Mouse (Mus musculus) kidney, embryonic 15.5 days (tissue): ENCODE results near the gene Mlec. TPM values are rescaled to one million over a fixed set of nuclear protein-coding genes. Genes with fewer than 3 reads are reported as not detected.

Experiments used
- ATAC-seq: fragments of 200-750 bp; cut with Nextera tagmentation; replicated peaks from 2 replicates; pipeline ENCODE4 v1.8.0; 2017; ENCODE audit warnings: moderate TSS enrichment; ENCODE audit not compliant: low FRiP score
- H3K27ac ChIP-seq: fragments of 300-500 bp; sonication (generic); 2 replicates; pipeline ENCODE4 v1.5.1; 2015; ENCODE audit warnings: mild to moderate bottlenecking, inconsistent platforms
- H3K27me3 ChIP-seq: fragments of 300-500 bp; sonication (generic); 2 replicates; pipeline ENCODE4 v1.6.1; 2015; ENCODE audit warnings: inconsistent platforms
- H3K36me3 ChIP-seq: fragments of 300-500 bp; sonication (generic); 2 replicates; pipeline ENCODE4 v1.6.1; 2015; ENCODE audit warnings: inconsistent platforms
- H3K4me1 ChIP-seq: fragments of 300-500 bp; sonication (generic); 2 replicates; pipeline ENCODE4 v1.6.1; 2015; ENCODE audit warnings: inconsistent platforms
- H3K4me2 ChIP-seq: fragments of 300-500 bp; sonication (generic); 2 replicates; pipeline ENCODE4 v1.6.1; 2015; ENCODE audit warnings: moderate library complexity, mild to moderate bottlenecking, inconsistent platforms
- H3K4me3 ChIP-seq: fragments of 300-500 bp; sonication (generic); replicated peaks from 2 replicates; pipeline ENCODE4 v1.5.1; 2015; ENCODE audit warnings: mild to moderate bottlenecking, inconsistent platforms
- H3K9ac ChIP-seq: fragments of 300-500 bp; sonication (generic); 2 replicates; pipeline ENCODE4 v1.6.1; 2015; ENCODE audit warnings: mild to moderate bottlenecking, inconsistent platforms
- H3K9me3 ChIP-seq: fragments of 300-500 bp; sonication (generic); replicated peaks from 2 replicates; pipeline ENCODE4 v1.6.1; 2016; ENCODE audit warnings: inconsistent platforms
- WGBS: fragments of 180-500 bp; shearing (Covaris S2); methylation state at CpG from one replicate; pipeline ENCODE4 v1.1.7; 2015; ENCODE audit warnings: mixed read lengths; 5-methylcytosine and 5-hydroxymethylcytosine counted together
- polyA plus RNA-seq: library from polyadenylated mRNA; unstranded; fragments of >200 nt; fragmentation: Nextera tagmentation; extraction: Ambion mirVana; gene quantifications from 2 replicates; pipeline ENCODE4 v1.2.1, GENCODE M21; 2015

Mlec gene
- 84.7 and 97.3 TPM in 2 replicates for polyA plus RNA-seq

DNA sequence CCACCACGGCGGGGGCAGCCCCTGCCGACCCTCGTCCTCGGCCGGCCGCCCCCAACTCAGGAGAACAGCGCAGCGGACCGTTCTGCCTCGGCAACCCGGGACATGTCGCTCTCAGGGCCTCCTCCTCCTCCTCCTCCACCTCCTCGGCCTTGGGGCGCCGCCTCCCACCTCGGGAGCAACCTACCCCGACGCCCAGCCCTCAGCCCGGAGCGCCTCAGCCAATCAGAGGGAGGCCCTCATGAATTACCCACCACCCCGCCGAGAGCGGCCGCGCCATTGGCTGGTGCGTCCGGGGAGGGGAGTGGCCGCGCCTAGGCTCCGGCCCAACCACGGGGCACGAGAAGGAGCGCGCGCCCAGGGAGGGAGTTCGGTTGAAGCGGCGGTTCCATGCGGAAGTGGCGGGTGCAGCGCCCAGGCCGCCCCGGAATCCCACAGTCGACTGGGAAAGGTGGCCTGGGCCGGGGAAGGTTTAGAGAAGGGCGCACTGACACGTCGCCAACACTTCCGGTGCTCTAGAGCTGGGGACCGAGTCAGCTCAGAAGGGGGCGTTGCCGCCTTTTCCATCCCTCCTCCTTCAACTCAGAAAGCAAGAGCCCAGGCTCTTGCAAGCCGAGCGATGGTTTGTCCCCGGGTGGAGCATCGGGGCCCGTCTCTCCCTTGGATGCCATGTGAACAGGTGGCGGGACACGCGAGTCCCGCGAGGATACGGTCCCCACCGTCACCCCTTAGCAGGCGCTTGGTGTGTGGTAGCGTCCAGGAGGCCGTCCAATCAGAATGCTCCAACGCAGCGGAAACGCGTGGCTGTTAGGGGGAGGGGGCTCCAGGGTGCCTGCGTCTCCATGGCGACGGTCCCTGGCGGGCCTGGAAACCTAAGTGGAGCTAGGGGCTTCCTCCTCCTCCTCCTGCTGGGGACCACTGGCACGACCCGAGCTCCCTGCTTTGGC lies at the start of gene Mlec:
Gene Mlec, minus strand, starts transcription at position 140 of the 944 bp plus-strand sequence.
- Histone ChIP-seq H3K36me3 (peaks cover 7% of the 10 kb centered on the region; the same call in 1 of the 2 replicates), H3K27me3 (no peaks in the 10 kb centered on the region), H3K4me1 (peaks cover 69% of the 10 kb centered on the region), H3K9ac (peak within 1 kb of the TSS; percentile 94), H3K4me3 (peak within 1 kb of the TSS; percentile 91), H3K9me3 (no peaks in the 10 kb centered on the region), H3K4me2 (peak within 1 kb of the TSS; percentile 81), H3K27ac (peak within 1 kb of the TSS; percentile 99)
- WGBS, result under 1% methylated on average over 76 of the region's 78 CpGs
- peak; percentile 98 for ATAC-seq

DNA sequence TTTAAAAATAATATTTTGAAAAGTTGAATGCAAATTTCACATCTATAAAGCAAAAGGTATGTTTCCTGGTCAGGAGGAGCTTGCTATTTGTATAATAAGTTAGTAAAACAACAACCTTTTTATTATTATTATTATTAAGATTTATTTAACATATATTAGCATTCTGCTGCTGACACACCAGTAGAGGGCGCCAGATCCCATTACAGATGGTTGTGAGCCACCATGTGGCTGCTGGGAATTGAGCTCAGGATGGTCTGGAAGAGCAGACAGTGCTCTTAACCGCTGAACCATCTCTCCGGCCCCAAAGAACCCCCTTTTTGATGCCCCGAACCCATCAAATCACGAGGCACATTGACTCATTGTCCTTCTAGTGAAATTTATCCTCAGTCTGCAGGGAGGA lies 49.3 kb upstream of the Mlec start:
- Histone ChIP-seq H3K4me3 (no peak overlapping the region), H3K9ac (no peak overlapping the region), H3K4me1 (peaks cover 21% of the 10 kb centered on the region), H3K36me3 (no peaks in the 10 kb centered on the region), H3K9me3 (no peaks in the 10 kb centered on the region), H3K27ac (no peak overlapping the region), H3K4me2 (no peak overlapping the region), H3K27me3 (peaks cover 12% of the 10 kb centered on the region)
- 65% methylated on average over 5 of the region's 5 CpGs for WGBS
- no peak for ATAC-seq

DNA sequence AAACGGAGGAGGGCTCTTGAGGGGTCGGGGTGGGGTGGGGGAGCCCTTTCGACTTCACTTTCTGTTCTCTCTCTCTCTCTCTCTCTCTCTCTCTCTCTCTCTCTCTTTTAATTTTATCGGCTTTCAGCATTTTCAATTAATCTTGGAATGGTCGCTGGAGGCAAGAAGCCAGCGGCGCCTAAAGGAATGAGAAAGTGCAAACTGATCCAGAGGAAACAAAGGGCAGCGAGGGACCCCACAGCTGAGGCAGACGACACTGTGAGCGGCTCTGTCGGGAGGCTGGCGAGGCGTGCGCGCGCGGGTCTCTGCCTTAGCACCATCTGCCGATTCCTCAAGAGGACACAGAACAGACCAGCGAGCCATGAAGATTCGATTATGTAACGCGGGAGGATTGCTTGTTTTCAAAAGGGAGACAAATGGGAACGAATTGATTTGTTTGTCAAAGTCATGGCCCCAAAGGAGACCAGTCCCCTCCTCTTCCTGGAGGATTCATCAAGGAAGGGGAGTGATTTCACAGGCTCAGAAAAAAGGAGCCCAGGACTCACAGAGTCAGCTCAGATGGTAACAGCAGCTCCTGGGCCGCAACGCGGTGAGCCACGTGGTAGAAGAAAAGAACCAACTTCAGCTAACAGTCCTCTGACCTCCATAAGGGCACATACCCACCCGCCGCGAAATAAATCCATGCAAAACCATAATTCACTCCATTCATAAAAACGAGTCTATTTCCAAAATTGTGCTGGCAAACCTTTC lies 46.8 kb upstream of the Mlec start:
- Histone ChIP-seq H3K4me2 (peak overlapping the region; percentile 65), H3K4me3 (peak overlapping the region; percentile 38), H3K27ac (peak overlapping the region; percentile 15; the same call in 1 of the 2 replicates), H3K9ac (peak overlapping the region; percentile 12; the same call in 1 of the 2 replicates), H3K9me3 (no peaks in the 10 kb centered on the region), H3K4me1 (peaks cover 21% of the 10 kb centered on the region), H3K27me3 (peaks cover 12% of the 10 kb centered on the region), H3K36me3 (no peaks in the 10 kb centered on the region)
- no peak for ATAC-seq
- 4% methylated on average over 31 of the region's 31 CpGs for WGBS

DNA sequence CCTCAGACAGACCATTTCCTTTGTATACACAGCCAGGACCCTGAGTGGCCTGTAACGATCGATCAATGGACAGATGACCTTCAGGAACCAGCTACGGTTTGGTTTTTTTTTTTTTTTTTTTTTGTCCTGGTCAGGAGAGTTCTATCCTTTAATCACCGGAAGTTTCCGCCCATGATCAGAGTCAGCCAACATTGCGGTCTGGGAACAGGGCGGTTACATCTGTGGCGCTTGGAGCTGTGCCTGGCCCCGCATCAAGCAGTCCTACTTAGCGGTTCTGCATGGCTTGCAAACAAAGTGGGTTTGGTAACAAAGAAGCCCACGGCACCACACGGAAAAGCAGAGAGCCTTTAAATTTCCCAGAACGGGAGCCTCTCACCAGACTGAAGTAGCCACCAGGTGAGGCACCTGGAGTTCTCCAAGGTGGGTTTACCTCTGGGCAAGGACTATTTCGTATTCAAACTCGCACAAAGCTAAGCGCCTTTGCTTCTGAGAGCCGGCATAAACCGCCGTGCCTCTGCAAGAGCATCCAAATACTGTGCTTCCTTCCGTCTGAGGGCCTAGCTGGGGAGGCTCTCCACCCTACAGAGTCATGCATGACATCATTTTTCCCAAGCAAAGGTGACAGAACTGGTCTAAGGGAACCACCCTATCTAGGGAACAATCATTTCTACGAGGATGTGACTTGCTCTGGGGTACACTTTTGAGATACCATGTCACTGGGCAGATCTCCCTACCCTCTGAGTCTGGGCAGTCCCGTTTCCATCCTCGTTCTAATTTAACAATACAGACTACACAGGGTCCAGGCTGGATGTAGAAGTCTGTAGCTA lies 46.0 kb upstream of the Mlec start:
- Histone ChIP-seq H3K4me1 (peaks cover 21% of the 10 kb centered on the region), H3K27ac (peak overlapping the region; percentile 15; the same call in 1 of the 2 replicates), H3K9me3 (no peaks in the 10 kb centered on the region), H3K27me3 (peaks cover 12% of the 10 kb centered on the region), H3K36me3 (no peaks in the 10 kb centered on the region), H3K4me2 (peak overlapping the region; percentile 65), H3K9ac (peak overlapping the region; percentile 12; the same call in 1 of the 2 replicates), H3K4me3 (peak overlapping the region; percentile 38)
- 13% methylated on average over 23 of the region's 23 CpGs for WGBS
- peak; percentile 60; the same call in 1 of the 2 replicates for ATAC-seq

DNA sequence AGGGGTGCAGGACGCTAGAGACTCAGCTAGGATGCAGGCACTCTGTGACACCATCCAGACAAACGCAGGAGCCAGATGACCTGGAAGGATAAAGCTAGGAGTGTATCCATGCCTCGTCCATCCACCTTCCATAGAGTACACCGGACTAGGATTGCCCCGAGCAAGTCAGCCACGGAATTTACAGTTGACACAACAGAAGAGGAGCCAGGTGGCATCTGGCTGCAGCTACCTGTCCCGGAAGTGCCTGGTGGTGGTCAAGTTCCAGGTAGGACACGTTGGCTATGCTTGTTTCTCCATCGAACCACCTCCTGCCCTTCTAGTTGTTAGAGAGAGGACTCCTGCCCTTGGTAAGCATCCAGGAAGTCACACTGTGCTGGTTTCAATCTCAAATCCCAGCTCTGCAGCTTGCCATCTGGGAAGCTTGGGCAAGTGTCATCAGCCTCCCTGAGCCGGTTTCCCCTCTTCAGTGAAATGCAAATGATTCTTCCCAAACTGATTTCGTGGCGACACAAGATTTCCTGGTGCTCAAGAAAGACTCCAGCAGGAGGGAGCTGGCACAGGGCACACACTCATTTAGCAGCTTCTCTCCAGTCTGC lies 36.7 kb upstream of the Mlec start:
- Histone ChIP-seq H3K4me1 (peaks cover 31% of the 10 kb centered on the region), H3K27ac (no peak overlapping the region), H3K9ac (peak overlapping the region; percentile 48; the same call in 1 of the 2 replicates), H3K9me3 (no peaks in the 10 kb centered on the region), H3K36me3 (no peaks in the 10 kb centered on the region), H3K4me2 (peak overlapping the region; percentile 100), H3K4me3 (peak overlapping the region; percentile 62), H3K27me3 (peaks cover 67% of the 10 kb centered on the region)
- peak; percentile 10; the same call in 1 of the 2 replicates for ATAC-seq
- WGBS, result 6% methylated on average over 12 of the region's 12 CpGs

DNA sequence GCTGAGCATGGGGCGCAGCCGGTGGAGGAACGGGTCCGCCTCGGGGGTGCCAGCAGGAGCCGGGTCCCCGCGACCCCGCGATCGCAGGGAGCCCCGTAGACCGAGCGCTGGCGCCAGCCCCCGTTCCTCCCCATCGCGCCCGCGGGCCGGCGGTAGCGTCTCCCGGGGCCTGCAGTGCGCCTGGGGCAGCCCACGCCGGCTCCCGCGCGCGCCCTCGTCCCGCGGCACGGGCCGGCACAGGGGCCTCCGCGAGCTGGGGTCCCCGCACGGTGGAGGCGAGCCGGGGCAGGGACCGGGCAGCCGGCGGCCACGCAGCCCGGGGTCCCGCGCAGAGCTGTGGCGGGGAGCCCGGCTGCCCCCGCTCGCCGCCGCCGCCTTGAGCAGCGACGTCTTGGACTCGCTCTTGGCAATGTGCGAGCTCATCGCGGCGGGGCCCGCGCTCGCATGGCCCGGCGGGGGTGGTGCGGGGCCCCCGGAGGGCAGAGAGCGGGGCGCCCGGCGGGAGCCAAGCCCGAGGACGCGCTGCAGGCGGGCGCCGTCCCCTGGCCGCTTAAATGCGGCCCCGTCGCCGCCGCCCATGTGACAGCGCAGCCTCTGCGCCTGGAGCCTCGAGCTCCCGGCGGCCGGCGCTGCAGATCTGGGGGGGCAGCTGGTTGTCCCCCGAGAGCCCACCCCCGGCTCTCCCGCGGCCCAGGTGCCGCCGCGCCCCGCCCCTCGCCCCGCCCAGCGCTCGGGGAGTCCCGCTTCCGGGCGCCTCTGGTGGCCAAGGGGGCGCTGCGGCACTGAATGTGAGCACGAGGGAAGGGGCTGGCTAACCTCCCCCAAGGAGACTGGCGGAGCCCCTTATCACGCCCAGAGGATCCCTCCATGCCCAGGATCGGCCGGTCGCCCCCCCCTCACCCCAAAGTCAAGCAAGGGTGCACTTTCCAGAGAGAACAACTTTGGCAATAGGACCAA lies 36.0 kb upstream of the Mlec start, which contains the start of gene Cabp1:
Gene Cabp1, minus strand, starts transcription at position 713 of the 957 bp plus-strand sequence.
- Histone ChIP-seq H3K4me2 (peak within 1 kb of the TSS; percentile 100), H3K4me1 (peaks cover 31% of the 10 kb centered on the region), H3K9me3 (no peaks in the 10 kb centered on the region), H3K27me3 (peaks cover 70% of the 10 kb centered on the region), H3K36me3 (no peaks in the 10 kb centered on the region), H3K4me3 (peak within 1 kb of the TSS; percentile 62), H3K27ac (no peak within 1 kb of the TSS), H3K9ac (peak within 1 kb of the TSS; percentile 48)
- peak; percentile 53 for ATAC-seq
- under 1% methylated on average over 93 of the region's 116 CpGs for WGBS

DNA sequence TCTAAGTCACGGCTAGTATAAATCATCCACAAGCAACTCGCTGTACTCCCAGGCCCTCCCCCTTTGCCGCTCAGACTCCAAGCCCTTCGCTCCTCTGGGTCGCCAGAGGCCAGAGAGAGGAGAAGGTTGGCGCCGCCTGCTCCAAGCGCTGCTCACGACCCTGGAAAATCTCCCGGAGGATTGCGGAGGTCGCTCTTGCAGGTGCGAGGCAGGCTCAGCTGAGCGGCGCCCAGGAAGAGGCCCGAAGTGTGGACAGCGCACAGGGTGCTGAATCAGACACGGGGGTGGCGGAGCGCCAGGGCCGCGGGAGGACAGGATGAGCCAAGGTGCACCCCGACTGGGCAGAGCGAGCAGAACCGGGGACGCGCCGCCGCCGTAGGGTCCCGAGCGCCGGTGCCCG lies 35.2 kb upstream of the Mlec start:
- Histone ChIP-seq H3K9me3 (no peaks in the 10 kb centered on the region), H3K4me1 (peaks cover 31% of the 10 kb centered on the region), H3K4me2 (peak overlapping the region; percentile 100), H3K4me3 (peak overlapping the region; percentile 62), H3K27ac (no peak overlapping the region), H3K27me3 (peaks cover 70% of the 10 kb centered on the region), H3K9ac (peak overlapping the region; percentile 48; the same call in 1 of the 2 replicates), H3K36me3 (no peaks in the 10 kb centered on the region)
- under 1% methylated on average over 33 of the region's 34 CpGs for WGBS
- ATAC-seq, result peak; percentile 38

DNA sequence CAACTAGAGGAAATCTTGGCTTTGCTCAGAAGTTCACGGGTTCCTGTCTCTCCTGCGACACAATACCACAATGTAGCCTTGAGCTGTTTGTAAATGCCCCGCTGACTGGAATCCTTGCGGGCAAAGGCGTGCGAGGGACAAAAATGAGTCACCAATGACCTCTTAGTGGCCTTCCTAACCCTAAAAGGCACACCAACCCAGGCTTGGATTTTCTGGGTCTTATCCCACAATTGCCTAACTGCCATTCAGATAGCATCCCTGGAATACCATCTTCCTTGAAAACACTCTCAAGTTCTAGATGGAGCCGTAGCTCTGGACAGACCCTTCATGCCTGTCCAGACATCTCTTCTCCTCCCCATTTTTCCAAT lies 34.8 kb upstream of the Mlec start:
- WGBS, result 15% methylated on average over 7 of the region's 7 CpGs

DNA sequence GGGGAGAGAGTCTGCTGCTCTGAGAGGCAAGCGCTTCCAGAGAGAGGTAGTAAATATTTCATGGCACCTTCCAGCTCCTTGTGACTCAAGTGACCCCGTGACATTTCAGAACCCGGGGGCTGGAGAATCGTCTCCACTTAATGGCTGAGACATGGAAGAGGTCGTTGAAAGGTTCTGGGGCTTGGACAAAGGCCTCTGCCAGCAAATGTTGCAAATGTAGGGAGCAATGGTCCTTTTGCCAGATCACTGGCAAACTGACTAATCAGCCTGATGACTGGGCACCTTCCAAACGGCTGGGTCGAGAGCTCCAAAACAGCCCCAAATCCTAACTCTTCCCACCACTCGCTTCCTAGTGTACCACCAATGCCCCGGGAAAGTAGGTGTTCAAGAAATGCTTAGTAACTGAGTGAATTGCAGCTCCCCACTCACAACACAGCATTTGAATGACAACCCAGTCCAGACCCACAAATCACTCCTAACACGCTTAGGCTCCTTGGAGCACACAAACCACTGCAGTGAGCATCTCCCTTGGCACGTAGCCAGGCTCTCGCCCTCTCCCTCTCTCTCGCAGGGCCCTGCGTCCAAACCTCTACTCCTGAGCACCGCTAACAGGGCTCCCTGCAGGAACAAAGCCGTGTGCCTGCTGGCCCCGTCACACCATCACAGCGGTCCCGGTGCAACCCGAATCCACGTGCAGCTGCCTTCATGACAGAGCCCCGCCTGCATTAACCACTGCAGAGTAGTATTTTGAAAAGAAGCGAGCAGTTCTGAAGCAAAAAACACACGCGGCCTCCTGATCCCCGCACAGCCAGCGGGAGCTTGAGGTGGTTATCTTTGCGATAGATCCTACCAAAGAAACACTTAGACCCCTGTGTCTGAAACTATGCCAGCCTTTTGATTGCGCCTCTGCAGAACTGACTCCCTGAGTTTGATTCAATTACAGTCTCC lies 34.2 kb upstream of the Mlec start:
- no peaks in the 10 kb centered on the region for H3K9me3 ChIP-seq
- peaks cover 39% of the 10 kb centered on the region for H3K4me1 ChIP-seq
- ATAC-seq, result no peak
- H3K4me3 ChIP-seq, result peak overlapping the region; percentile 62; the same call in 1 of the 2 replicates
- H3K27ac ChIP-seq, result no peak overlapping the region
- H3K9ac ChIP-seq, result no peak overlapping the region
- WGBS, result 11% methylated on average over 29 of the region's 29 CpGs
- peak overlapping the region; percentile 100 for H3K4me2 ChIP-seq
- peaks cover 70% of the 10 kb centered on the region for H3K27me3 ChIP-seq
- no peaks in the 10 kb centered on the region for H3K36me3 ChIP-seq

More for the DNA sequence above, 34.8 kb upstream of the Mlec start:
- peak overlapping the region; percentile 62 for H3K4me3 ChIP-seq
- H3K27me3 ChIP-seq, result peaks cover 70% of the 10 kb centered on the region
- H3K4me1 ChIP-seq, result peaks cover 33% of the 10 kb centered on the region
- peak overlapping the region; percentile 100 for H3K4me2 ChIP-seq
- ATAC-seq, result no peak
- H3K9ac ChIP-seq, result no peak overlapping the region
- H3K36me3 ChIP-seq, result no peaks in the 10 kb centered on the region
- H3K9me3 ChIP-seq, result no peaks in the 10 kb centered on the region
- H3K27ac ChIP-seq, result no peak overlapping the region
